In the genomic region with DNA sequence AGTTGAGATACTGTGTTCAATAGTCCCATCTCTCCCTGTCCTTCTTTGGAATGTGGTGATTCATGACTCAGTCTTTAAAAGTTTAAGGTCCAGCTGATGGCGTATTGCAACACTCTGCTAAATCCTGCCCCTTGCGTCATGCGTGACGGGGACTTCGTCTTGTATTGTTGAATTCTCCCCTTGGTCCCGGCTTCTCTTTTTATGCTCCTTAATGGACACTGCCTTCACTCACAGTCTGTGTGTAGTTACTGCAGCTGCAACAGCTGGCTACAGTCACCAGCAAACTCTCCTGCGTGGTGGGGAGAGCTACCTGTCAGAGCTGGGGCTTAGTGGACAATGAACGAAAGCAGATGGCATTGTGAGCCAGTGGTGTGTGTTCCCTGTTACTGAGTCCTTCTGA, we compare ENCODE assay signal across 14 mouse cellular contexts. TPM values are rescaled to one million over a fixed set of nuclear protein-coding genes. Genes with fewer than 3 reads are reported as not detected.
DNase-seq lines count a peak whose midpoint lies in the region; ATAC-seq and TF ChIP-seq lines count a peak whose summit lies in the region.
"Had no signal": no experiment of that assay in that cellular context is flagged by ENCODE, and none has a peak within 500 bp of the region (broad histone marks: within the 10 kb centered on the region; RNA-seq: fewer than 3 reads in every experiment).

No protein-coding gene starts in this region.

- peak overlapping the region; percentile 66 for H3K27ac ChIP-seq in liver, adult 2 months (replicated peaks; ENCODE audit: insufficient read depth, low read depth, low read length)
- no peak overlapping the region for H3K27ac ChIP-seq in liver, embryonic 12.5 days
- peak overlapping the region; percentile 38; the same call in 1 of the 2 replicates for H3K27ac ChIP-seq in kidney, embryonic 15.5 days
- H3K27ac ChIP-seq: forebrain, embryonic 10.5 days; heart, embryonic 15.5 days; limb, embryonic 10.5 days had no signal

- no peak overlapping the region for H3K4me2 ChIP-seq in liver, embryonic 12.5 days
- no peak overlapping the region for H3K4me2 ChIP-seq in kidney, embryonic 15.5 days
- H3K4me2 ChIP-seq in myocyte (ENCODE audit: low read depth), result no peak overlapping the region
- H3K4me2 ChIP-seq: heart, embryonic 15.5 days; midbrain, embryonic 13.5 days had no signal

- 33% methylated on average over 8 of the region's 8 CpGs for WGBS in liver, adult 2 months
- WGBS in liver, embryonic 12.5 days (ENCODE audit: insufficient replicate concordance), result 87% methylated on average over 8 of the region's 8 CpGs
- 61% methylated on average over 8 of the region's 8 CpGs for WGBS in kidney, embryonic 15.5 days

- H3K36me3 ChIP-seq in liver, adult 2 months (ENCODE audit: control insufficient read depth, insufficient read depth, low read length), result peaks cover 36% of the 10 kb centered on the region
- peaks cover 45% of the 10 kb centered on the region for H3K36me3 ChIP-seq in liver, embryonic 12.5 days
- peaks cover 49% of the 10 kb centered on the region for H3K36me3 ChIP-seq in kidney, embryonic 15.5 days
- peaks cover 41% of the 10 kb centered on the region for H3K36me3 ChIP-seq in myocyte (ENCODE audit: control insufficient read depth, insufficient read depth)

- H3K9ac ChIP-seq in liver, adult 2 months (ENCODE audit: low read depth, low read length), result peak overlapping the region; percentile 59; the same call in 1 of the 2 replicates
- no peak overlapping the region for H3K9ac ChIP-seq in liver, embryonic 12.5 days
- no peak overlapping the region for H3K9ac ChIP-seq in kidney, embryonic 15.5 days
- H3K9ac ChIP-seq: midbrain, embryonic 13.5 days had no signal

- no peak for ATAC-seq in liver, embryonic 12.5 days
- ATAC-seq in kidney, embryonic 15.5 days (replicated peaks; ENCODE audit: low FRiP score), result 0 out of 2 replicates have a peak, but pooled peaks have one; percentile 27

- H3K9me3 ChIP-seq in liver, embryonic 12.5 days (replicated peaks), result no peaks in the 10 kb centered on the region
- no peaks in the 10 kb centered on the region for H3K9me3 ChIP-seq in kidney, embryonic 15.5 days (replicated peaks)
- H3K9me3 ChIP-seq: heart, embryonic 15.5 days; limb, embryonic 10.5 days had no signal

- TF ChIP-seq CTCF in liver, adult 2 months (IDR thresholded peaks at IDR 0.05; ENCODE audit: low read depth, low read length), result no peak

- peaks cover 27% of the 10 kb centered on the region for H3K4me1 ChIP-seq in liver, adult 2 months (ENCODE audit: control insufficient read depth, insufficient read depth, low read length)
- peaks cover 34% of the 10 kb centered on the region for H3K4me1 ChIP-seq in liver, embryonic 12.5 days
- peaks cover 37% of the 10 kb centered on the region for H3K4me1 ChIP-seq in kidney, embryonic 15.5 days

- H3K4me3 ChIP-seq in liver, adult 2 months (ENCODE audit: insufficient read depth, low read depth, low read length), result no peak overlapping the region
- H3K4me3 ChIP-seq in liver, embryonic 12.5 days, result no peak overlapping the region
- H3K4me3 ChIP-seq in kidney, embryonic 15.5 days (replicated peaks), result no peak overlapping the region
- H3K4me3 ChIP-seq in myocyte, result no peak overlapping the region
- H3K4me3 ChIP-seq: forebrain, embryonic 10.5 days; heart, embryonic 15.5 days; limb, embryonic 10.5 days; midbrain, embryonic 13.5 days had no signal

- peak; percentile 92 for DNase-seq in liver, adult 2 months (ENCODE audit: extremely low read depth, low read depth, low spot score)
- peak; percentile 50 for DNase-seq in adrenal gland, postnatal 25 days
- no peak for DNase-seq in cerebellum, adult 11 months
- DNase-seq in ovary, adult 18-20 months (ENCODE audit: low spot score), result no peak
- DNase-seq: cerebellum, postnatal 36 days; thymus, postnatal 4 days had no signal

- no peak overlapping the region for H3ac ChIP-seq in myocyte (ENCODE audit: control insufficient read depth, insufficient read length)

- peaks cover 30% of the 10 kb centered on the region; the same call in 1 of the 2 replicates for H3K79me2 ChIP-seq in liver, adult 2 months (ENCODE audit: control insufficient read depth, insufficient read depth, low read length)
- H3K79me2 ChIP-seq in myocyte (ENCODE audit: control insufficient read depth, insufficient read depth), result peaks cover 83% of the 10 kb centered on the region

- no peak for TF ChIP-seq POLR2A in liver, adult 2 months (IDR thresholded peaks at IDR 0.05; ENCODE audit: extremely low read depth, insufficient read depth, low read length)
- TF ChIP-seq POLR2A in myocyte (IDR thresholded peaks at IDR 0.05; ENCODE audit: insufficient read length, low read depth), result peak; percentile 28

- no peaks in the 10 kb centered on the region for H3K27me3 ChIP-seq in liver, adult 2 months (ENCODE audit: control insufficient read depth, insufficient read depth, low read length)
- no peaks in the 10 kb centered on the region for H3K27me3 ChIP-seq in liver, embryonic 12.5 days (replicated peaks)
- no peaks in the 10 kb centered on the region for H3K27me3 ChIP-seq in kidney, embryonic 15.5 days
- no peaks in the 10 kb centered on the region for H3K27me3 ChIP-seq in myocyte (ENCODE audit: control insufficient read depth, insufficient read depth, insufficient read length)
- H3K27me3 ChIP-seq: heart, embryonic 15.5 days; midbrain, embryonic 13.5 days had no signal

TF ChIP-seq in myocyte, 11 proteins besides CTCF, POLR2A, EP300 and RAD21:
- TF ChIP-seq MYOG (IDR thresholded peaks at IDR 0.05; ENCODE audit: control insufficient read depth in 1 of 3, insufficient read depth in 1 of 3, insufficient read length in 2 of 3, low read depth in 2 of 3) (no peak), CEBPB (IDR thresholded peaks at IDR 0.05; ENCODE audit: insufficient read depth, poor library complexity, severe bottlenecking) (peak; percentile 71; the same call in 1 of the 2 replicates)
TF ChIP-seq in myocyte: peak in this region for 1.

RNA-seq across cellular contexts. Expression of a gene that starts 23.2 kb away (rescaled TPM):
- total RNA-seq in liver, adult 2 months (2014; rRNA removed), result 146 and 163 TPM in 2 replicates
- 92.4 and 116 TPM in 2 replicates for polyA plus RNA-seq in liver, adult 2 months (2012; rRNA removed)
- polyA plus RNA-seq in liver, embryonic 12.5 days (2016; fragmentation: Nextera tagmentation; extraction: Ambion mirVana), result 138 and 143 TPM in 2 replicates
- 220 and 297 TPM in 2 replicates for total RNA-seq in adrenal gland, postnatal 25 days (2021)
- polyA plus RNA-seq in kidney, embryonic 15.5 days (2015; fragmentation: Nextera tagmentation; extraction: Ambion mirVana), result 607 and 612 TPM in 2 replicates
- 589 TPM for polyA plus RNA-seq in myocyte (2012; fragmentation: generic; extraction: Trizol)
- total RNA-seq: MEL had no signal

Comparison
In these comparisons a context has a peak if more than half of its experiments do, and no peak if none do; other contexts are left out.
1. DNase-seq: peak in liver, adult 2 months (single experiment) and adrenal gland, postnatal 25 days (single experiment); none in cerebellum, adult 11 months (single experiment) and ovary, adult 18-20 months (single experiment).